Mouse (Mus musculus): ENCODE measurements around the gene Pcsk7.

DNA sequence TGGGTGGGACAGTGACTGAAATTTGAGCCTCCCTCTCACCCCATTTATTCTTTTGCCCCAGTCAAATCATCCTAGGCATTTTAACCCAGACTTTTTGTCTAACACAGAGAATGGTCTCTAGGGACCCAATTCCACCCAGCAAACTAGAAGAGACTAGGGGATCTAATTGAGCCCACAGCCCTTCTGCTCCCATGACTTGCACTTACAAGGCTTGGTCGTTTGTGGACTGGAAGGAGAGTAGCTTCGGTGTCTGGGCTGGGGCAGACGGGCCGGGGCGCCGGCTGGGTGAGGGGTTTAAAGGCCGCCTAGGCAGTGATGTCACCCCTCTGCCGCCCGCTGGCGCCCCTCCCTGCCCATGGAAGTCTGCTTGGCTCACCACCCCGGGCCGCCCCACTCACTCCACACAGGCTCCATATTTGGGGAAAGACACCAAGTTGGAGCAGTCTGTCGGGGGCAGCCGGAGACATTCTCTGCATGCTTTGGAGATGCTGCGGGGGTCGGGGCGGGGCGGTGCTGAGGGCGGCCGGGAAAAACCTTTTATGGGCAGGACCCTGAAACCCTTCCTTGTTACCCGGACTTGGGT lies 29.4 kb downstream of the Pcsk7 start, which contains the start of gene Tagln:
- TF ChIP-seq CTCF (IDR thresholded peaks at IDR 0.05; ENCODE audit: low read depth) (no peak), EP300 (IDR thresholded peaks at IDR 0.05; ENCODE audit: low read depth) (no peak)
